Mouse (Mus musculus): Measurements from ENCODE around the gene Rnf41. TPM values are rescaled to one million over a fixed set of nuclear protein-coding genes. Genes with fewer than 3 reads are reported as not detected.

The Rnf41 gene
- polyA plus RNA-seq, 1 experiment from 2014 or later: 92.4 TPM

GRCm38 (mm10) chr10:128490912-128491311 lies 79.5 kb downstream of the Rnf41 start:
- Histone ChIP-seq H3K27ac (replicated peaks) (peak overlapping the region; percentile 98; the same call in 1 of the 2 replicates), H3K9me3 (no peaks in the 10 kb centered on the region), H3K4me2 (peak overlapping the region; percentile 86), H3K4me1 (replicated peaks) (peaks cover 45% of the 10 kb centered on the region), H3K36me3 (peaks cover 52% of the 10 kb centered on the region), H3K27me3 (no peaks in the 10 kb centered on the region), H3K4me3 (no peak overlapping the region), H3K9ac (peak overlapping the region; percentile 0; the same call in 1 of the 2 replicates)
- WGBS: 48% methylated on average over 5 of the region's 5 CpGs
- ATAC-seq (ENCODE audit: low FRiP score, low read depth): no peak

Small RNA genes within 50 kb of the gene (microRNA-seq; reads per million reads assigned to microRNA genes)
- gene Gm25361 (not detected), gene Gm26308 (not detected), gene Mir6914 (not detected), gene Mir6915 (2.6 reads per million, percentile 9 among the genes with 10 or more reads in this experiment), gene Mir8105 (1.3 reads per million)

Other genes starting within 250 kb of the Rnf41 start
- 10.2 and 10.3 TPM in 2 replicates for gene Rbms2, start 231.4 kb upstream of the Rnf41 start, polyA plus RNA-seq (2015; fragmentation: Nextera tagmentation; extraction: Ambion mirVana)
- gene Gls2, start 217.2 kb upstream of the Rnf41 start, polyA plus RNA-seq (2015; fragmentation: Nextera tagmentation; extraction: Ambion mirVana): 2.0 and 2.2 TPM in 2 replicates
- 20.6 and 21.0 TPM in 2 replicates for gene Spryd4, start 199.8 kb upstream of the Rnf41 start, polyA plus RNA-seq (2015; fragmentation: Nextera tagmentation; extraction: Ambion mirVana)
- gene Mip, start 185.8 kb upstream of the Rnf41 start, polyA plus RNA-seq (2015; fragmentation: Nextera tagmentation; extraction: Ambion mirVana): 0.12 TPM in 1 of 2 replicates, not detected in the other
- 22.4 and 23.3 TPM in 2 replicates for gene Timeless, start 179.6 kb upstream of the Rnf41 start, polyA plus RNA-seq (2015; fragmentation: Nextera tagmentation; extraction: Ambion mirVana)
- 0.14 TPM in 1 of 2 replicates, not detected in the other for gene Apon, start 157.6 kb upstream of the Rnf41 start, polyA plus RNA-seq (2015; fragmentation: Nextera tagmentation; extraction: Ambion mirVana)
- gene Apof, start 143.0 kb upstream of the Rnf41 start, polyA plus RNA-seq (2015; fragmentation: Nextera tagmentation; extraction: Ambion mirVana): 0.21 and 0.47 TPM in 2 replicates
- 20.7 and 21.7 TPM in 2 replicates for gene Stat2, start 141.1 kb upstream of the Rnf41 start, polyA plus RNA-seq (2015; fragmentation: Nextera tagmentation; extraction: Ambion mirVana)
- gene Il23a, start 112.9 kb upstream of the Rnf41 start, polyA plus RNA-seq (2015; fragmentation: Nextera tagmentation; extraction: Ambion mirVana): 0.26 and 0.49 TPM in 2 replicates
- 19.1 and 21.4 TPM in 2 replicates for gene Pan2, start 108.3 kb upstream of the Rnf41 start, polyA plus RNA-seq (2015; fragmentation: Nextera tagmentation; extraction: Ambion mirVana)
- 188 and 205 TPM in 2 replicates for gene Cnpy2, start 89.2 kb upstream of the Rnf41 start, polyA plus RNA-seq (2015; fragmentation: Nextera tagmentation; extraction: Ambion mirVana)
- 267 and 278 TPM in 2 replicates for gene Cs, start 73.9 kb upstream of the Rnf41 start, polyA plus RNA-seq (2015; fragmentation: Nextera tagmentation; extraction: Ambion mirVana)
- gene Coq10a, start 42.7 kb upstream of the Rnf41 start, polyA plus RNA-seq (2015; fragmentation: Nextera tagmentation; extraction: Ambion mirVana): 38.7 and 41.9 TPM in 2 replicates
- gene Ankrd52, start 34.5 kb upstream of the Rnf41 start, polyA plus RNA-seq (2015; fragmentation: Nextera tagmentation; extraction: Ambion mirVana): 10.9 and 13.8 TPM in 2 replicates
- gene Slc39a5, start 10.4 kb upstream of the Rnf41 start, polyA plus RNA-seq (2015; fragmentation: Nextera tagmentation; extraction: Ambion mirVana): 0.21 and 0.83 TPM in 2 replicates
- 137 and 141 TPM in 2 replicates for gene Nabp2, start 165 bp upstream of the Rnf41 start, polyA plus RNA-seq (2015; fragmentation: Nextera tagmentation; extraction: Ambion mirVana)
- 167 and 177 TPM in 2 replicates for gene Smarcc2, start 47.6 kb downstream of the Rnf41 start, polyA plus RNA-seq (2015; fragmentation: Nextera tagmentation; extraction: Ambion mirVana)
- 944 and 959 TPM in 2 replicates for gene Myl6, start 82.5 kb downstream of the Rnf41 start, polyA plus RNA-seq (2015; fragmentation: Nextera tagmentation; extraction: Ambion mirVana)
- 5.7 and 6.5 TPM in 2 replicates for gene Myl6b, start 87.0 kb downstream of the Rnf41 start, polyA plus RNA-seq (2015; fragmentation: Nextera tagmentation; extraction: Ambion mirVana)
- 14.2 and 14.8 TPM in 2 replicates for gene Esyt1, start 114.2 kb downstream of the Rnf41 start, polyA plus RNA-seq (2015; fragmentation: Nextera tagmentation; extraction: Ambion mirVana)
- 18.2 and 20.0 TPM in 2 replicates for gene Zc3h10, start 136.1 kb downstream of the Rnf41 start, polyA plus RNA-seq (2015; fragmentation: Nextera tagmentation; extraction: Ambion mirVana)
- gene Rpl41, start 137.6 kb downstream of the Rnf41 start, polyA plus RNA-seq (2015; fragmentation: Nextera tagmentation; extraction: Ambion mirVana): 2,263 and 2,497 TPM in 2 replicates
- 125 and 127 TPM in 2 replicates for gene Pa2g4, start 154.3 kb downstream of the Rnf41 start, polyA plus RNA-seq (2015; fragmentation: Nextera tagmentation; extraction: Ambion mirVana)
- gene Erbb3, start 178.0 kb downstream of the Rnf41 start, polyA plus RNA-seq (2015; fragmentation: Nextera tagmentation; extraction: Ambion mirVana): 1.2 and 2.1 TPM in 2 replicates
- gene Rps26, start 215.1 kb downstream of the Rnf41 start, polyA plus RNA-seq (2015; fragmentation: Nextera tagmentation; extraction: Ambion mirVana): 359 and 409 TPM in 2 replicates
- 15.1 and 18.3 TPM in 2 replicates for gene Ikzf4, start 234.3 kb downstream of the Rnf41 start, polyA plus RNA-seq (2015; fragmentation: Nextera tagmentation; extraction: Ambion mirVana)